Comparison of ENCODE assay signal across 8 mouse cellular contexts in genomic region chr4:45513791-45514293, GRCm38 (mm10). TPM values are rescaled to one million over a fixed set of nuclear protein-coding genes. Genes with fewer than 3 reads are reported as not detected.
DNase-seq lines count a peak whose midpoint lies in the region; ATAC-seq and TF ChIP-seq lines count a peak whose summit lies in the region.

No protein-coding gene starts in this region.

- peaks cover 9% of the 10 kb centered on the region; the same call in 1 of the 2 replicates for H3K27me3 ChIP-seq in embryonic facial prominence, embryonic 10.5 days (replicated peaks; ENCODE audit: low read depth, poor library complexity, severe bottlenecking)
- no peaks in the 10 kb centered on the region for H3K27me3 ChIP-seq in stomach, postnatal 0 days (ENCODE audit: control insufficient read depth, insufficient read depth, low read length)

- no peaks in the 10 kb centered on the region for H3K9me3 ChIP-seq in embryonic facial prominence, embryonic 10.5 days
- no peaks in the 10 kb centered on the region for H3K9me3 ChIP-seq in stomach, postnatal 0 days (ENCODE audit: control insufficient read depth, low read length)

- DNase-seq in spleen, postnatal 36 days (ENCODE audit: low spot score in 2 of 2), result peak; percentile 61 to 63
- no peak for DNase-seq in spleen, adult 12 weeks (ENCODE audit: low spot score)
- peak; percentile 52 for DNase-seq in embryonic facial prominence, embryonic 10.5 days (ENCODE audit: low spot score)
- peak; percentile 57 to 65 for DNase-seq in heart, postnatal 14 days
- peak; percentile 81 to 85 for DNase-seq in kidney, postnatal 36 days
- DNase-seq in stomach, postnatal 0 days (ENCODE audit: low spot score), result peak; percentile 81
- DNase-seq in cerebellum, adult 9-10 months, result no peak

- no peak overlapping the region for H3K9ac ChIP-seq in stomach, postnatal 0 days (ENCODE audit: low read length)

- no peak for TF ChIP-seq CTCF in stomach, postnatal 0 days (IDR thresholded peaks at IDR 0.05; ENCODE audit: low read depth)

- ATAC-seq in megakaryocyte progenitor cell, adult 5-6 weeks (replicated peaks; ENCODE audit: poor library complexity), result peak; percentile 78
- ATAC-seq in stomach, postnatal 0 days (ENCODE audit: low FRiP score, low TSS enrichment), result peak; percentile 57

- H3K4me3 ChIP-seq in embryonic facial prominence, embryonic 10.5 days, result peak overlapping the region; percentile 34; the same call in 1 of the 2 replicates
- H3K4me3 ChIP-seq in stomach, postnatal 0 days (ENCODE audit: low read depth, low read length), result no peak overlapping the region

- H3K4me2 ChIP-seq in stomach, postnatal 0 days (replicated peaks; ENCODE audit: low read depth), result peak overlapping the region; percentile 35

- TF ChIP-seq EP300 in stomach, postnatal 0 days (optimal IDR thresholded peaks at IDR 0.05), result no peak

- 3% methylated on average over 10 of the region's 10 CpGs for WGBS in embryonic facial prominence, embryonic 10.5 days
- WGBS in stomach, postnatal 0 days, result 4% methylated on average over 10 of the region's 10 CpGs

- peak overlapping the region; percentile 67 for H3K27ac ChIP-seq in embryonic facial prominence, embryonic 10.5 days (replicated peaks)
- peak overlapping the region; percentile 73 for H3K27ac ChIP-seq in stomach, postnatal 0 days (replicated peaks)

- H3K4me1 ChIP-seq in embryonic facial prominence, embryonic 10.5 days, result peaks cover 88% of the 10 kb centered on the region
- peaks cover 18% of the 10 kb centered on the region; the same call in 1 of the 2 replicates for H3K4me1 ChIP-seq in stomach, postnatal 0 days (replicated peaks; ENCODE audit: control insufficient read depth, insufficient read depth)

- H3K36me3 ChIP-seq in embryonic facial prominence, embryonic 10.5 days (replicated peaks), result no peaks in the 10 kb centered on the region
- H3K36me3 ChIP-seq in stomach, postnatal 0 days (ENCODE audit: control insufficient read depth, insufficient read depth, low read length), result no peaks in the 10 kb centered on the region; the same call in 1 of the 2 replicates

- intact Hi-C loops in heart, postnatal 14 days (cut with DNase I), result no loop called here

RNA-seq across cellular contexts. Expression of gene Shb, which starts 18.4 kb away (rescaled TPM):
- polyA plus RNA-seq in embryonic facial prominence, embryonic 10.5 days (2016; fragmentation: Nextera tagmentation; extraction: Ambion mirVana), result 3.9 and 4.9 TPM in 2 replicates
- 10 to 100 TPM; 29.7 to 46.1 TPM for total RNA-seq in heart, postnatal 14 days (2021)
- total RNA-seq in megakaryocyte progenitor cell, adult 5-6 weeks (2015), result 1.5 TPM in 2 replicates
- total RNA-seq in megakaryocyte progenitor cell, adult 5-6 weeks (2017), result 2.0 and 2.8 TPM in 2 replicates
- polyA plus RNA-seq in stomach, postnatal 0 days (2015; fragmentation: Nextera tagmentation; extraction: Ambion mirVana), result 5.5 and 6.9 TPM in 2 replicates

Comparison
In these comparisons a context has a peak if more than half of its experiments do, and no peak if none do; other contexts are left out.
1. DNase-seq: peak in spleen, postnatal 36 days (2 of 2), embryonic facial prominence, embryonic 10.5 days (single experiment), heart, postnatal 14 days (2 of 2), kidney, postnatal 36 days (2 of 2) and stomach, postnatal 0 days (single experiment); none in spleen, adult 12 weeks (single experiment) and cerebellum, adult 9-10 months (single experiment).
2. RNA of gene Shb, which starts 18.4 kb away (total RNA-seq): 29.7 to 46.1 TPM in heart, postnatal 14 days; 1.5 to 2.8 TPM in megakaryocyte progenitor cell, adult 5-6 weeks; every median in the first group is over 4 times any median in the second.